Mouse (Mus musculus) kidney, embryonic 14.5 days (tissue): ENCODE data around the gene Mlx. TPM values are rescaled to one million over a fixed set of nuclear protein-coding genes. Genes with fewer than 3 reads are reported as not detected.

ENCODE experiments used
- ATAC-seq: fragments of 200-750 bp; cut with Nextera tagmentation; 2 replicates; pipeline ENCODE4 v1.8.0; 2017; ENCODE audit warnings: moderate number of reproducible peaks, mild to moderate bottlenecking, moderate TSS enrichment, moderate library complexity; ENCODE audit not compliant: low FRiP score, low TSS enrichment
- H3K27ac ChIP-seq: fragments of 300-500 bp; sonication (generic); 2 replicates; pipeline ENCODE4 v1.5.1; 2014; ENCODE audit warnings: low read depth, mild to moderate bottlenecking, low read length, moderate library complexity, mixed read lengths
- H3K27me3 ChIP-seq: fragments of 300-500 bp; sonication (generic); 2 replicates; pipeline ENCODE4 v1.6.1; 2014; ENCODE audit warnings: mild to moderate bottlenecking, low read length; ENCODE audit not compliant: control insufficient read depth, insufficient read depth
- H3K36me3 ChIP-seq: fragments of 300-500 bp; sonication (generic); 2 replicates; pipeline ENCODE4 v1.6.1; 2014; ENCODE audit warnings: low read length, mixed read lengths; ENCODE audit not compliant: control insufficient read depth, insufficient read depth
- H3K4me1 ChIP-seq: fragments of 300-500 bp; sonication (generic); 2 replicates; pipeline ENCODE4 v1.6.1; 2014; ENCODE audit warnings: low read length, mixed read lengths; ENCODE audit not compliant: control insufficient read depth, insufficient read depth
- H3K4me2 ChIP-seq: fragments of 300-500 bp; sonication (generic); replicated peaks from 2 replicates; pipeline ENCODE4 v1.6.1; 2014; ENCODE audit warnings: low read depth, mild to moderate bottlenecking, low read length
- H3K4me3 ChIP-seq: fragments of 300-500 bp; sonication (generic); 2 replicates; pipeline ENCODE4 v1.5.1; 2014; ENCODE audit warnings: mild to moderate bottlenecking, low read length
- H3K9ac ChIP-seq: fragments of 300-500 bp; sonication (generic); 2 replicates; pipeline ENCODE4 v1.6.1; 2014; ENCODE audit warnings: low read depth, mild to moderate bottlenecking, low read length, moderate library complexity
- H3K9me3 ChIP-seq: fragments of 300-500 bp; sonication (generic); 2 replicates; pipeline ENCODE4 v1.6.1; 2016; ENCODE audit warnings: low read length; ENCODE audit not compliant: control insufficient read depth
- WGBS: fragments of 180-500 bp; shearing (Covaris S2); extraction: QIAGEN DNeasy Blood & Tissue Kit; methylation state at CpG from one replicate; pipeline ENCODE4 v1.1.7; 2014; 5-methylcytosine and 5-hydroxymethylcytosine counted together
- polyA plus RNA-seq: library from polyadenylated mRNA; unstranded; fragments of >200 nt; fragmentation: Nextera tagmentation; extraction: Ambion mirVana; gene quantifications from 2 replicates; pipeline ENCODE4 v1.2.1, GENCODE M21; 2014

Gene Mlx
- polyA plus RNA-seq, result 39.7 and 48.7 TPM in 2 replicates

DNA sequence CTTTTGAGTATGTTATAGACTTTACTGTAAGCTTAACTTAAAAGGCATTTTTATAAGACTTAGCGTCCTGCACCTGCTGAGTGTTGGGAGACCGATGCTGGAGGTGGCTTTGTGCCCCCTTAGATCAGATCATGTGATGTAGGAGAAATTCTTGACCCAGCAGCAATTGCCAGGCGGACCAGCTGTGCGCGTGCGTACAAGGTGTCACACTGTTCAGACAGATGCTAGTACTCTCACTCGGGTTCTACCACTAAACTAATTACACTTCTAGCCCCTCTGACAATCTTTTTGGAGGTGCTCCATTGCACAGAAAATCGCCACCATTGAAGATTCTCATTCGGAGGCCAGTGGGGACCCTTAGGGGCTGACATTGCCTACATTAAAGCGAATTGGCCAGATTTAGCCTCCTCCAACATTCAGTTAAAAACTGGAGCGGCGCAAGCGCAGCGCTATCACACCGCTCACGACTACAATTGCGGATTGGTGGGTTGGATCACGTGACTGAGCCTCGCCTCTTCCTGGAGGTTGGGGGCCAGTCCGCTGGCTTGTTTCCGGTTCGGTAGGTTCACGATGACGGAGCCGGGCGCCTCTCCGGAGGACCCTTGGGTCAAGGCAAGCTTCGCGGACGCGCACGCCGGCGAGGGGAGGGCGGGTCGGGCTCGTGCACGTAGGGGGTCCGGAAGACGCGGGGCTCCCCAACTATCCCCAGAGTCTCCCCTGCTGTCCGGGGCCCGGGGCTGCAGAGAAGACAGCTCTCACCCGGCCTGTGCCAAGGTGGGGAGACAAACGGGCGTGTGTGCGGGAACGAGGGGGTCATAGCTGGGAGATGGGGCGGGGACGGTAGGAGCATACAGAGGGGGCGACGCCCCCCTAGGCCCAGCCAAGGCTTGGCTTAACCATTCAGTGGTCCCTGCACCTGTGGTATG is at the start of gene Mlx:
TSS of gene Mlx (plus strand) at position 522 of the 926 bp plus-strand sequence.
- Histone ChIP-seq H3K36me3 (peaks cover 40% of the 10 kb centered on the region), H3K27me3 (no peaks in the 10 kb centered on the region), H3K9ac (peak within 1 kb of the TSS; percentile 84), H3K27ac (peak within 1 kb of the TSS; percentile 76), H3K4me2 (peak within 1 kb of the TSS; percentile 94), H3K4me3 (peak within 1 kb of the TSS; percentile 86), H3K9me3 (no peaks in the 10 kb centered on the region), H3K4me1 (peaks cover 15% of the 10 kb centered on the region)
- ATAC-seq, result peak; percentile 76
- WGBS, result 2% methylated on average over 52 of the region's 52 CpGs

DNA sequence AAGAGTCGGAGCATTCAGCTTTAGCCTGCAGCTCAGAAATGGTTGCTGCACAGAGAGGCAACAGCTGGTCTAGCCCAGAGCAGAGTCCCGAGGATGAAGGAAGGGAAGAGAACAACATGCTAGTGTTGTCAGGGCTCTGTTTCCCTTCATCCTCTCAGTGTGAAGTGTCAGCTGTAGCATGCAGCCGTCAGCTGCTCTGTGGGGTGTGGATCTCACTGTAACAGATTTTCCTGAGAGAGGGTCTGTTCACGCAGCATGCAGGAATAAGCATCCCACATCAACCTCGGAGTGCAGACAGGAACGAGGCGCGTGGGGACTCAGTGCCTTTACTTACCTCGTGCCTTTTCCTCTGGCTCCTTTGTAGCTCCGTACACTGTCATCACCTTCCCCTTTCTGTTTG is 49.3 kb upstream of the Mlx start:
- H3K27ac ChIP-seq, result no peak overlapping the region
- no peak overlapping the region for H3K4me2 ChIP-seq
- no peaks in the 10 kb centered on the region for H3K9me3 ChIP-seq
- ATAC-seq, result no peak
- no peaks in the 10 kb centered on the region for H3K27me3 ChIP-seq
- H3K4me1 ChIP-seq, result 0 out of 2 replicates have a peak, but pooled peaks cover 2% of the 10 kb centered on the region
- no peak overlapping the region for H3K9ac ChIP-seq
- H3K4me3 ChIP-seq, result no peak overlapping the region
- peaks cover 67% of the 10 kb centered on the region for H3K36me3 ChIP-seq
- 91% methylated on average over 10 of the region's 10 CpGs for WGBS

DNA sequence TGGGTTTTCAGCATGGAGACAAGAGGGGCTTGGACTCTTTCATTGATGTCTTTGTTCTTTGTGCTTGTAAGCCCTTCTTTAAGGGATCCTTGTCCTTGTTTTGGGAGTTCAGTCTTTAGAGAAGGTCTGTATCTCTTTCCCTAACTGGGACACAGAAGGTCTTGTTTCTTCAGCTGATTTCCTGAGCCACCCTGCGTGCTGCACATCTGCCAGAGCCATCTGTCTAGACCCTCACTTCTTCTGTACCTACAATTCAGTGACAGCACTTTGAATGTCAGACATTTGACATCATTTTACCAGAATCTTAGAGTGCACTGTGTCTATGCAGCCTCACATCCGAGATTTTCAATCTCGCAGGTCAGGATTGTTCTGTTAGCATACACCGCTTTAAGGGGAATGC is 41.3 kb upstream of the Mlx start:
- no peak overlapping the region for H3K4me3 ChIP-seq
- no peaks in the 10 kb centered on the region for H3K27me3 ChIP-seq
- H3K27ac ChIP-seq, result no peak overlapping the region
- H3K36me3 ChIP-seq, result peaks cover 71% of the 10 kb centered on the region
- no peaks in the 10 kb centered on the region for H3K9me3 ChIP-seq
- no peak overlapping the region for H3K9ac ChIP-seq
- H3K4me1 ChIP-seq, result no peaks in the 10 kb centered on the region
- ATAC-seq, result no peak
- 93% methylated on average over 4 of the region's 4 CpGs for WGBS
- H3K4me2 ChIP-seq, result no peak overlapping the region

DNA sequence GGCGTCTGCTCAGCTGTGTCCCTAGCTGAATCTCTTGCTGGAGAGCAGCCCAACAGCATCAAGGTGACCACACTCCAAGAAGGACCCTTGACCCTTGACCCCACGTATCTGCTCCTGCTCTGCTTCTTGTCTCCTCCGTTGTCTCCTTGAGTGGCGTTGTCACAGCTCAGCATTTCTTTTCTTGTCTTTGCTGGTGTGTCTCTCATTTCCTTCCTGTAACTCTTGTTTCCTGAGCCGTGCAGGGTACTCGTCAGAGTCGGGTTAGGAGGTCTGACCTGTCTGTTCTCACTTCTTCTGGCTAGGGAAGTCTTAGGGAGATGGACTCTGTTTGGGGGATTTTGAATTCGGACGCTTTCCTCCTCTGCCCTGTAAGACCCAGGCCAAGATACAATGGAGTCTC is 40.6 kb upstream of the Mlx start:
- H3K4me3 ChIP-seq, result no peak overlapping the region
- H3K4me2 ChIP-seq, result no peak overlapping the region
- ATAC-seq, result no peak
- WGBS, result 72% methylated on average over 9 of the region's 9 CpGs
- H3K9ac ChIP-seq, result no peak overlapping the region
- no peak overlapping the region for H3K27ac ChIP-seq
- no peaks in the 10 kb centered on the region for H3K4me1 ChIP-seq
- peaks cover 68% of the 10 kb centered on the region for H3K36me3 ChIP-seq
- H3K27me3 ChIP-seq, result no peaks in the 10 kb centered on the region
- no peaks in the 10 kb centered on the region for H3K9me3 ChIP-seq

DNA sequence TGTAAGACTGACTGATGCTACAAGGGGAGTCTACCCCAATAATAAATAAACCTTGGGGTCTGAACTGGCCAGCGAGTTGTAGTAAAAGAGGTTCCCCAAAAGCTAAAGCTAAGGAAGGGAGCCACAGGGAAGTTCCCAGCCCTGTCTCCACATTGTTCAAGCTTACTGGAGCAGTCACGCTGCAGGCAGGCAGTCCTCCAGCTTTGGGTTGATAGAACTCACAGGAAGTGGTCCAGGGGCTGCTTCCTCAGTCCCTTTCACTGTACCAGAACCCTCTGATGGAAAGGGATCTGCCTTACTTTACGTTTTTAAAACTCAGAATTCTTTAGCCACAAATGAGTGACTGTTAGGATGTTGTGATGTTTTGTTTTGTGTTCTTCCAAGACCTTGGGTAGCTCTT is 39.6 kb upstream of the Mlx start:
- Histone ChIP-seq H3K36me3 (peaks cover 60% of the 10 kb centered on the region), H3K27me3 (no peaks in the 10 kb centered on the region), H3K9me3 (no peaks in the 10 kb centered on the region), H3K4me2 (no peak overlapping the region), H3K4me3 (no peak overlapping the region), H3K4me1 (no peaks in the 10 kb centered on the region), H3K9ac (no peak overlapping the region), H3K27ac (no peak overlapping the region)
- ATAC-seq, result no peak
- WGBS, result 86% methylated on average over 3 of the region's 3 CpGs

DNA sequence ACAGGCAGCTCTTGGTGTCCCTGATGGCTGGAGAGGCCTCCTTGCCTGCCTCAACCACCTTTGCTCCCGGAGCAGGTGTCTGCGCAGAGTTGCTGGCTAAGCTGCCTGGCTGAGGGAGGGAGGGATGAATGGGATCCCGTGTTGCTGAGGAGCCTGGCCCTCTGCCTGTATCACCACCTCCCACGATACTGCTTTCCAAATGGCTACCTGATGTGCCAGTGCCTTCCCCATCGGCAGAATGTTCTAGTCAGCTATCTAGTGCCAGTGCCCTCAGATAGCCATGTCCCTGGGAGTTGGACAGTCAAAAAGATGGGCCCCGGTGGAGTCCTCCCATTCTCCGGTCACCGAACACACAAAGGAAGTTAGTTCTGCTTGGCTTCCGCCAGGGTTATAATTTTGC is 36.7 kb upstream of the Mlx start:
- Histone ChIP-seq H3K4me3 (no peak overlapping the region), H3K27ac (no peak overlapping the region), H3K9me3 (0 out of 2 replicates have a peak, but pooled peaks cover 3% of the 10 kb centered on the region), H3K9ac (no peak overlapping the region), H3K4me1 (no peaks in the 10 kb centered on the region), H3K36me3 (peaks cover 38% of the 10 kb centered on the region), H3K4me2 (no peak overlapping the region), H3K27me3 (no peaks in the 10 kb centered on the region)
- 91% methylated on average over 9 of the region's 9 CpGs for WGBS
- ATAC-seq, result no peak

DNA sequence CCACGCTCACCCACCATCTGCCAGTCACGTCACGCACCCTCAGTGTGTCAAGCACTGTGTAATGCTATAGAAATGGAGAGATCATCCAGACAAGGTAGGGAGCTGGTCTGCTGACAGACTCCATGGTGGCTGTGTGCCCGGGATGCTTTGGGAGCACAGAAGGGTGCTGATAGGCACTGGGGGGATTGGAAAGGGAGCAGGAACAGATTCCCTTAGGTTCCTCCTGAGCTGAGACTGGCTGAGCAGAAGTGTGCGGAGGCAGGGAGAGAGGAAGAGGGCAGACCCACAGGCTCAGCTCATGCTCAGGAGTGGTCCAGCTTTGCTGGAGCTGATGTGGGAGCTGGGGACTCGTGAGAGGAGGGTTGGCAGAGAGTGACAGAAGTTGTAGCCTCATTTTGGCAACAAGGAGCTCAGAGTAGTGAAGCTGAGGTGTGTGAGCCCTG is 36.0 kb upstream of the Mlx start:
- ATAC-seq, result no peak
- Histone ChIP-seq H3K4me3 (no peak overlapping the region), H3K4me1 (no peaks in the 10 kb centered on the region), H3K9me3 (0 out of 2 replicates have a peak, but pooled peaks cover 3% of the 10 kb centered on the region), H3K36me3 (peaks cover 33% of the 10 kb centered on the region), H3K27me3 (no peaks in the 10 kb centered on the region), H3K27ac (no peak overlapping the region), H3K4me2 (no peak overlapping the region), H3K9ac (no peak overlapping the region)
- WGBS, result 88% methylated on average over 6 of the region's 6 CpGs

DNA sequence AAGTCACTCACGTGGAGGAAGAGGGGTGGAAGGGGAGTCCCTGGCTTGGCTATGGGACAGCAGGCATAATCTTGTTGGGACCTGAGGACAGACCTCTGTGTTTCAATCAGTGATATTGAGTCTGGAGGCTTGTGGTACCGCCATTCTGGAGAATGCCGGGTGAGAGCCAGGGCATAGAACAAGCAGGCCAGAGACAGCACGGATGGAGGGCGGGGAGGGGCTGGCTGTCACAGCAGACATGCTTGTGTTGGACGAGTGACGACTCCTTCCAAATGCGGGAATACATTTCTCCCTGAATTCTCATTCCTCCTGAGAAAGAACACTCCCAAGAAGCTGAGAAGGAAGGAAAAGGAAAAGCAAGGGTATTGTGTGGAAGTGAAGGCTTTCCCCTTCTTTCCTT is 35.5 kb upstream of the Mlx start:
- no peak overlapping the region for H3K4me3 ChIP-seq
- H3K9ac ChIP-seq, result no peak overlapping the region
- no peak for ATAC-seq
- no peaks in the 10 kb centered on the region for H3K27me3 ChIP-seq
- 0 out of 2 replicates have a peak, but pooled peaks cover 3% of the 10 kb centered on the region for H3K9me3 ChIP-seq
- H3K4me2 ChIP-seq, result no peak overlapping the region
- H3K36me3 ChIP-seq, result peaks cover 28% of the 10 kb centered on the region
- 86% methylated on average over 8 of the region's 8 CpGs for WGBS
- no peaks in the 10 kb centered on the region for H3K4me1 ChIP-seq
- no peak overlapping the region for H3K27ac ChIP-seq

DNA sequence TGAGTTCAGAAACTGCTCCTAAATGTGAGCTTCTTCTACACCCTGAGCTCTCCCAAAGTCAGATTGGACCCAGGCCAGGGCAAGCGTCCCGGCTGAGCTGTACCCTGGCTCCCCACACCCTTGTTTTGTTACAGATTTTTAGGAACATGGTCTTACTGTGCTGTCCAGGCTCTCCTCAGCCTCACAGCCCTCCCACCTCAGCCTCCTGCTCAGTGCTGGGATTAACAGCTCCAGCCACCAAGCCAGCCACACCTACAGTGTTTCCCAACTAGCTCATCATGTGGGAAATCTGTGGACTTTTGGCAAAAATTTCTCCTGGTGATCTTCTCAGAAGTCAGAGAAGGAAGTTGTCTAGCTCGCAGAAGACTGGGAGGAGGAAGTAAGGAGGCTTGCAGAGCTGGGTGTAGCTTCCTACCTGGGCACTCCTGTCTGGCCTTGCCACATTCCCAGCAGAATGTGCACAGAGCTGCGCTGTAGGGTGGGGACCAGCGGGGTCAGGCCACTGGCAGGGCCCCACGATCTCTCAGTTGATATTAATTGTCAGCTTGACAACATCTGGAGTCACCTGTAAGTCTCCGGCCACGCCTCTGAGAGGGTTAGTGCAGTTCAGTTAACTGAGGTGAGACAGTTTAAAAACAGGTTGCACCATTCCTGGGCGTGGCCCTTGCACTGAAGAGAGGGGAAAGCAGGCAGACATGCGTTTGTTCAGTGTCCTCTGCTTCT is 34.2 kb upstream of the Mlx start:
- Histone ChIP-seq H3K4me1 (no peaks in the 10 kb centered on the region), H3K9ac (no peak overlapping the region), H3K27ac (no peak overlapping the region), H3K9me3 (0 out of 2 replicates have a peak, but pooled peaks cover 3% of the 10 kb centered on the region), H3K27me3 (no peaks in the 10 kb centered on the region), H3K4me3 (no peak overlapping the region), H3K36me3 (peaks cover 28% of the 10 kb centered on the region), H3K4me2 (no peak overlapping the region)
- WGBS, result 89% methylated on average over 10 of the region's 10 CpGs
- ATAC-seq, result no peak
